Mouse (Mus musculus): ENCODE measurements around the gene 4930442H23Rik. TPM values are rescaled to one million over a fixed set of nuclear protein-coding genes. Genes with fewer than 3 reads are reported as not detected.
"Not testable (repeated sequence)": the region's sequence is repeated elsewhere in the genome, so short reads cannot be mapped to it uniquely, and the experiment has no call there.

4930442H23Rik gene
- total RNA-seq (2015; ENCODE audit: low replicate concordance), result not detected in 2 replicates
- total RNA-seq (2017; ENCODE audit: low replicate concordance), result not detected in 2 replicates

DNA sequence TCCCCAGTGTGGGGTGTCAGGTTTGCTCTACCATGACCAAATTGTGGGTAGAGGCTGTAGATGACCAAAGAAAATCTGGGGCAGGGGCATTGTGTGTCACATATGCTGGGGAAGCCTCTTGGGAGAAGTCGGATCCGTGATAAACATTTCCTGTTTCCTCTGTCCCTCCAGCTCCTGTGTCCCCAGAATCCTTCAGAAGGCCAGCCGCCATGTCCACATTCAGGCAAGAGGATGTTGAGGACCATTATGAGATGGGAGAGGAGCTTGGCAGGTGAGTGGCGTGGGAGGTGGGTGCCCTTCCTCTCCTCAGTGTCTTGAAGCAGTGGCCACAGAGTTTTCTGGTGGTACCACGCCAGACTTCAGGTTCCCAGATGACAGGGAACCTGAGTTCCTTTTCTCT lies at the start of gene 4930442H23Rik:
Gene 4930442H23Rik, minus strand, starts transcription at position 45 of the 400 bp plus-strand sequence.
- no peak for ATAC-seq (replicated peaks; ENCODE audit: low FRiP score, poor library complexity, severe bottlenecking)

DNA sequence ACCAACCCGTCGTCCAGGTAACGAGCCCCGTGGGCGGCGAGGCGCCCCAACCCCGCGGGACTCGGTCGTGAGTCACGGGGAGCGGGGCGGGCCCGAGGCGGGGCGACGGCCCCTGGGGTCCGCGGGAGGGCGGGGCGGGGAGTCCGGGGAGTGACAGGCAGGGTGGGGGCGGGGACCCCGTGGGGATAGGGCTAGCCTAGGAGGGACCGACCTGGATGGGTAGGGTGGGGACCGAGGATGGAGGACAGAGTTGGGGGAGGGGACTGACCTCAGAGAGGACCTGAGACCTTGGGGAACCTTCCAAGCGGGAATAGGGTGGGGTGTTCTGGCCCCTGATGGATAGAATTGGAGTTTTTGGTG lies 49.6 kb upstream of the 4930442H23Rik start:
- ATAC-seq (replicated peaks; ENCODE audit: low FRiP score, poor library complexity, severe bottlenecking), result no peak

DNA sequence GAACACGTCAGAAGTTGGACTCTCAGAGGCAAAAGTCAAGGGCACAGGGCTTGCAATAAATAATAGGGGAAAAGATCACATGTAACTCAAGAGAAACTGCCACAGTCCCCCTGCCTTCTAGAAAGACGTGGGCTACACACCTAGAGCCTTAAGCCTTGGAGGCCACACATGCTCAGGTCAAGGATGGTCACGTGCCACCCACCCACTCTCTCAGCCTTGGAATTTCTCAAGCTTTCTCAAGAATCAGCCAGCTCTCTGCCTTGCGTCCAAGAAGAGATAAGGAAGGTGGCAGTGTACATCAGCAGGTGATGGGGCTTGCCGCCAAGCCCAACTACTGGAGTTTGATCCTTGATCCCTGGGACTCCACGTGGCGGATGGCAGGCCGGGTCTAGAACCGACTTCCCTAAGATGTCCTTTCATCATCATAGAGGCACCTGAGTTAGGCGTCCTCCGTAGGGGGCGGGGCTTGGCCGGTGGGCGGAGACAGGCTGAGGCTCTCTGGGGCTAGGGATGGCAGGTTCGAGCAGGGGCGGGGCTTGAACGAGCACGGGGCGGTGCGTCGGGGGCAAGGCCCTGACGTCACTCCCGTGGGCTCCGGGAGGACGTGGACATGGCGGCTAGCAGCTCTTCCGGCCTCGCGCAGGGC lies 49.1 kb upstream of the 4930442H23Rik start, which contains the start of gene Zfr2:
Gene Zfr2, plus strand, starts transcription at position 576 of the 646 bp plus-strand sequence.
- ATAC-seq (replicated peaks; ENCODE audit: low FRiP score, poor library complexity, severe bottlenecking), result peak; percentile 64

DNA sequence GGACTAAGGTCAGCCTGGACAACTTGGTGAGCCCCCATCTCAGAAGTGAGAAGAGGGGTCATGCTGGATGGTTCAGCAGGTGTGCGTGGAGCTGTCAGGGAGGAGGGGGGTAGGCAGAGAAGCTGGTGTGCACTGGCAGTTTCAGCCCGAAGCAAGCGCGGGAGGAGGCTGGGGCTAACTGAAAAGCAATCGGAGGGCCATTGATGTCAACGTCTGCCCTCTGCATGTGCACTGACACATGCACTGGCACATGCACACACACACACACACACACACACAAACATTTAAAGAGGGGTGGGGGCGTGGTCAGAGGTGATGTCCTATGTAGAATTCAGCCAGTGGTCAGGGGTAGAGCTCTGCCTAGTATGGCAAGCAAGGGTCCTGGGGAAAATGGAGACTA lies 47.8 kb upstream of the 4930442H23Rik start:
- no peak for ATAC-seq (replicated peaks; ENCODE audit: low FRiP score, poor library complexity, severe bottlenecking)

DNA sequence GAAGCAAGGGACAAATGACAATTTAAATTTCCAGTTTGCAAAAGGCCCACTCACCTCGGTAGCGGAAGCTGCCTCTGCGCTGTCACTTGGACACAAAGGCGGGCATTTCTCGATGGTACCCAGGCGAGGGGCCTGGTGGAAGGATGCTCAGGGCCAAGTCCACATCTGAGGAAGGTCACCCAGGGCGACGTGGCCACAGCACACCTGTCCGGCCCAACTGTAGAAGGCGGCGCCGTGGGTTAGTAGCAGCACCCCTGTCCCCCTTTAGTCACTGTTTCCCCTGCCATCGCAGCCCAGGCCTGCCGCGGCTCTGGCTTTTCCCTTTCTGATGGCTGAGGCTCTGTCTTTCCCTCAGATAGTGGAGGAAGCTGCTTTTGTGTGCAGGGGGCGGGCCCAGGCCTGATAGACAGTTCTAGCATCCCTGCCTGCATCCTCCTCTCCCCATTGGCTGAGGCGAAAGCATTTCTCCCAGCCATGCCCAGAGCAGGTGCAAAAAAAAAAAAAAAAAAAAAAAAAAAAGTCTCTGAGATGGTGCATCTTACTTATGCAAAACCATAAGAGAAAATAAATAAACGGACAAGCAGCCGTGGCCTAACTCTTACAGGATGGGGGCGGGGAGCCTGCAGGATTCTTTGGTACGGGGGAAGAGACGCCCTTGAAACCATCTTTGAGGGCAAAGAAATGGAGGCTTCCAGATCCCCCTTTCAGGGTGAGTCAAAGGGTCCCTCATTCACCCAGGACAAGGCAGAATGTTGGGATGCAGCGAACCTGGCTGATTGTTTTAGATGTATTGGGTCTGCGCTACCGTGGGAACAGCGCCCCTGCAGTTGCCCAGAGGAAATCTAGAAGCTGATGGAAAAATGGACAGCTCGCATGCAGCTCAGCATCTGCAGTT lies 47.0 kb upstream of the 4930442H23Rik start, which contains the start of gene Atcay:
Gene Atcay, minus strand, starts transcription at position 396 of the 895 bp plus-strand sequence.
- no peak for ATAC-seq (replicated peaks; ENCODE audit: low FRiP score, poor library complexity, severe bottlenecking)

DNA sequence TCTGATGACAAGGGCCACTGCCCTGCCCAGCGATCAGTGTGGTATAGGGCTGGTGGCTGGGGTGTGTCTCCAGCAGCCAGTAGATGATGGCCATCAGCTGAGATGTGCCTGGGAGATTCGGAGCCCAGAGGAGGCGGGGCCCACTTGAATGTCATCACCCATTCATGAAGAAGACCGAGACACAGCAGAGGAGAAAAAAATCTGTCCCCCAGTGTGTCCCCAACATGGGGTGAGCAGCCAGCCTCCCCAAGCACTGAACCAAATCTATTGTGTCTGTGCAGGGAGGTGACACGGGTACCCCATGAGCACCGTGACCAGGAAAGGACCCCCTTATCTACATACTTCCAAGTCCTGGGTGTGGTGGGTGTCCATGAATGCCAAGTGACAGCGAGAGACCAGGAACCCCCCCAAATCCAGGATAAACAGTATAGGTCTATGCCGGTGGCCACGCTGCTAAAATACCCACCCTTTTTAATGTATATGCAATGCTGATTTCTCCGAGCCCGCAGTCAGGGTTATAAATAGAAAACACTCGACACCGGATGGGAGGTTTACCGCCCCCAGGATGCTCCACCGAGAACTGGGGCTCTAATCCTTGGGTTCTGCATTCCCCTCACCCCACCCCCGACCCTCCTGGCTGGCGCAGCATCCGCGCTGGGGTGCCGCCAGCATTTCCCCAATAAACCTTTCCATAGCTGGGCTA lies 46.2 kb upstream of the 4930442H23Rik start:
- ATAC-seq (replicated peaks; ENCODE audit: low FRiP score, poor library complexity, severe bottlenecking), result no peak

DNA sequence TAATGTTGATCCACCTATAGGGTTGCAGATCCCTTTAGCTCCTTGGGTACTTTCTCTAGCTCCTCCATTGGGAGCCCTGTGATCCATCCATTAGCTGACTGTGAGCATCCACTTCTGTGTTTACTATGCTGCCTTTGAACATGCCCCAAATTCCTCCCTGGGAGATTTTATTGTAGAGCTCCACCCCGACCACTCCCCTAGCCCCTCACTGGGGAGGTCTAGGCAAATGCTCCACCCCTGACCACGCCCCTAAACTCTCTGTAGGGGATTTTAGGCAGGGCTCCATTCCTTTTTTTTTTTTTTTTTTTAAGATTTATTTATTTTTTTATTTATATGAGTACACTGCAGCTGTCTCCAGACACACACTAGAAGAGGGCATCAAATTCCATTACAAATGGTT lies 40.1 kb upstream of the 4930442H23Rik start:
- not testable (repeated sequence) for ATAC-seq (replicated peaks; ENCODE audit: low FRiP score, poor library complexity, severe bottlenecking)

DNA sequence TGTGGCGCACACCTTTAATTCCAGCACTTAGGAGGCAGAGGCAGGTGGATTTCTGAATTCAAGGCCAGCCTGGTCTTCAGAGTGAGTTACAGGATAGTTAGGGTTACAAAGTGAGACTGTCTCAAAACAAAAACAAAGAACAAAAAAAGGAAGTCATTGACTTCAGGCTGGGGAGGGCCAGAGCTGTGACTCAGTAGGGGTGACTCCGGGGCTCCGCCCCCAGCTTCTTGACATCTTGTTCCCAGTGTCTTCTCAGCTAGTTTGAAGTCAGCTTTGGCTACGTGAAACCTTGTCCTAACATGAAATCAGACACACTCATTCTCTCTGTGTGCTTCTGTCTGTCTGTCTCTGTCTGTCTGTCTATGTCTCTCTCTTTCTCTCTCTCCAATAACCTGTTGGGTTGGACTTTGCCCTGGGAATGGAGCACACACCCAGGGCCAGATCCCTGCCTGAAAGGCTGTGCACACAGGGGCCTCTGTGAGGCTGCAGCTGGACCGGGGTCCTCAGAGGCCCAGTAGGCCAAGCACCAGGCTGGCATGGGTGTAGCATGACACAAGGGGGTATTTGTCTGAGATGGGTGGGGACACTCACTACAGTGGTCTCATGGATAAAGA lies 37.9 kb upstream of the 4930442H23Rik start:
- no peak for ATAC-seq (replicated peaks; ENCODE audit: low FRiP score, poor library complexity, severe bottlenecking)

DNA sequence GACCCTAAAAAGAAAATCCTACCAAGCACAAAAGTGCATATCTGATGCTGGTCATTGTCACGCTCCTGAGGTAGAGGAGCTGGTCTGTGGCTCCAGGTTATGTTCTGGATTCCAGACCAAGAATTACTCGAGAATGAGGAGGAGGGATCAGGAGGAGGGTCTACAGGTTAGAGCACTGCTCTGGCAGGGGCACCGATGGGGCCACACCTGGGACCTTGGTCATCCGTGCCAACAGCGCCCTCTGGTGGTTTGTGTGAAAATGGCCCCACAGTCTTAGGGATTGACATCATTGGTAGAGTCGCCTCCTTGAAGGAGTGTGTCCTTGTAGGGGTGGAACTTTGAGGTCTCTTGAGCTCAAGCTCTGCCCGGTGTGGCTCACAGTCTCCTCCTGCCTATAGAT lies 34.3 kb upstream of the 4930442H23Rik start:
- ATAC-seq (replicated peaks; ENCODE audit: low FRiP score, poor library complexity, severe bottlenecking), result peak; percentile 72

DNA sequence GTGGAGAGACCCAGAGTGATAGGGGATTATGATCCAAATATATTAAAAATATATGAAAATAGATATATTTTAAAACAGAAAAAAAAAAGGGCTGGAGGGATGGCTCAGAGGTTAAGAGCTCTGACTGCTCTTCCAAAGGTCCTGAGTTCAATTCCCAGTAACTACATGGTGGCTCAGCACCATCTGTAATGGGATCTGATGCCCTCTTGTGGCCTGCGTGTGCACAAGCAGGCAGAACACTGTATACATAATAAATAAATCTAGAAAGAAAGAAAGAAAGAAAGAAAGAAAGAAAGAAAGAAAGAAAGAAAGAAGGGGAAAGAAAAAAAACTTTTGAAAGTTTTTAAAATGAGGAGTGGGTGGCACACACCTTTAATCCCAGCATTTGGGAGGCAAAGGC lies 33.6 kb upstream of the 4930442H23Rik start:
- ATAC-seq (replicated peaks; ENCODE audit: low FRiP score, poor library complexity, severe bottlenecking), result not testable (repeated sequence)

DNA sequence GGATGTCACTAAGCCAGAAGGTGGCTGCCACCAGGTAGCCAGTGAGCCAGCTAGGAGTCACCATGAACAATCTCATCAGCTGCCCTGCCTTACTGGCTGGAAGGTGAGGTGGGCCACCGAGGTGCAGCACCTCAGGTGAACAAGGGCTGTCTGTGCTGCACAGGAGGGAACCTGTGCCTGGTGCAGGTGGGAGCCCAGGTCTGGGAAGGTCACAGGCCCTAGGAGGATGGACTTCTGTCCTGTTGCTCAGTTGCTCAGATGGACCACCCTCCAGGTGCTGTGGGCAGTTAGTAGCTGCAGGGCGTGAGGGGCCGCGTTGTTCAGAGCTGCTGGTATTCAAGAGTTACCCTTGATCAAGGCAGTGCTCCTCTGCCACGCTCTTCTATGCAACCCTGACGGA lies 33.2 kb upstream of the 4930442H23Rik start:
- ATAC-seq (replicated peaks; ENCODE audit: low FRiP score, poor library complexity, severe bottlenecking), result no peak

DNA sequence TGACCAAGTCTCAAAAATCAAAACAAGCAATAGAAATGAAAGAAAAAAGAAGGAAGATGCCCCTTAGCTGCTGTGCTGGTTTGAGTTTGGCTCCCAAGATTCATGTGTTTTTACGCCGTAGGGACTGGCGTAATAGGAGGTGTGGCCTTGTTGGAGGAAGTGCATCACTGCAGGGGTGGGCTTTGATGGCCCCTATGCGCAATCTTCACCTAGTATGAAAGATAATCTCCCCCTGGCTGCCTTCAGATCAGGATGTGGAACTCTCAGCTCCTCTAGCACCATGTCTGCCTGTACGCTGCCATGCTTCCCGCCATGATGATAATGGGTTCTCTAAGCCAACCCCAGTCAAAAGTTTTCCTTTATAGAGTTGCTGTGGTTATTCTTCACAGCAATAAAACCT lies 32.6 kb upstream of the 4930442H23Rik start:
- no peak for ATAC-seq (replicated peaks; ENCODE audit: low FRiP score, poor library complexity, severe bottlenecking)

DNA sequence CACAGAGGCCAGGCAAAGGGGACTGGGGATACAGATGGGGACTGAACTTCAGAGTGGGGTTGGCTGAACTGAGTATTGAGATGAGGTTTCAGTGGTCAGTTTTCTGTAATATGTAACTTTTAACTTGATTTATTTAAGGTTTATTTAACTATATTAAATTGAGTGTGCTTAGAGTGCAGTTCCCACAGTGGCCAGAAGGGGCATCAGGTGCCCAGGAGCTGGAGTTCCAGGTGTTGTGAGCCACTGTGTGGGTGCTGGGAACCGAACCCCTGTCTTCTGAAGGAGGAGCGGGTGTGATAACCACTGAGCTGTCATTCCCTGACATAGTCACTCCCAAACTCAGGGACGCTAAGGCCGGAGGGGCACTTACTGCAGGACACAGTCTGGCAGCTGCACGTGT lies 26.5 kb upstream of the 4930442H23Rik start:
- no peak for ATAC-seq (replicated peaks; ENCODE audit: low FRiP score, poor library complexity, severe bottlenecking)

DNA sequence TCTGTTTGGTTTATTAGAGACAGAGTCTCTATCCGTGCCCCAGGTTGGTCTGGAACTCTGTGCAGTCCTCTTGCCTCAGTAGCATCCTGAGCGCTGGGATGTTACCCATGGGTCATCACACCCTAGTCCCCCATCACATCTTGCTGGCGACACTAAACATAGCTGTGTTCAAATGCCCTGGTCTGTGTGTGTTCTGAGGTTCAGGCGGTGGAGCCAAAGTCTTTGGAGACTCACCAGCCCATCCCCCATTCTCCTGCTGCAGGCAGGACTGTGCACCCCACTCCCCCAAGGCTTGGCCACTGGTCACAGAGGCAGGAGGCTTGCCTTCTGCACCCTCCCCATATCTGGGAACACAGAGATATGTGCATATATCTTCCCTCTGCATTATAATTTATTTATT lies 20.5 kb upstream of the 4930442H23Rik start:
- ATAC-seq (replicated peaks; ENCODE audit: low FRiP score, poor library complexity, severe bottlenecking), result no peak

DNA sequence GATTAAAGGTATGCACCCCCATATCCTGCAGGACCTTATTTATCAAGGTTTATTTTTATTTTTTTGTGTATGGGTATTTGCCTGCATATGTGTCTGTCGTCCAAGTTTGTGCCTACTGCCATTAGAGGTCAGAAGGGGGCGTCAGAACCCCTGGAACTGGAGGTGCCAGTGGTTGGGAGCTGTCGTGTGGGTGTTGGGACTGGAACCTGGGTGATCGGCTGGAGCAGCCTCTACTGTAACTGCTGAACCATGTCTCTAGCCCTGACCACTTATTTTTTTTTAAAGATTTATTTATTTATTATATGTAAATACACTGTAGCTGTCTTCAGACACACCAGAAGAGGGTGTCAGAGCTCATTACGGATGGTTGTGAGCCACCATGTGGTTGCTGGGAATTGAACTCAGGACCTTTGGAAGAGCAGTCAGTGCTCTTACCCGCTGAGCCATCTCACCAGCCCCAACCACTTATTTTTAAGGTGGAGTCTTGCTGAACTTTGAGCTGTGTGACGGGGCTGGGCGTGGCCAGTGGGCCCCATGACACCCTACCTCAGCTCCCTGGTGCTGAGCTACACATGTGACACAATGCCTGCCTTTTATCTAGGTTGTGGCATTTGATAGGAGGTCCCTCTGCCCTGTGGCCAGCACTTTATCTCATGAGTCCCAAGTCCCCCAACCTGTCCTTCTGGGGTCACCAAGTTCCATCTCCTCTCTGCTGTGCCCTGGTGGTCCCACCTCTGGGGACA lies 19.5 kb upstream of the 4930442H23Rik start:
- ATAC-seq (replicated peaks; ENCODE audit: low FRiP score, poor library complexity, severe bottlenecking), result no peak

DNA sequence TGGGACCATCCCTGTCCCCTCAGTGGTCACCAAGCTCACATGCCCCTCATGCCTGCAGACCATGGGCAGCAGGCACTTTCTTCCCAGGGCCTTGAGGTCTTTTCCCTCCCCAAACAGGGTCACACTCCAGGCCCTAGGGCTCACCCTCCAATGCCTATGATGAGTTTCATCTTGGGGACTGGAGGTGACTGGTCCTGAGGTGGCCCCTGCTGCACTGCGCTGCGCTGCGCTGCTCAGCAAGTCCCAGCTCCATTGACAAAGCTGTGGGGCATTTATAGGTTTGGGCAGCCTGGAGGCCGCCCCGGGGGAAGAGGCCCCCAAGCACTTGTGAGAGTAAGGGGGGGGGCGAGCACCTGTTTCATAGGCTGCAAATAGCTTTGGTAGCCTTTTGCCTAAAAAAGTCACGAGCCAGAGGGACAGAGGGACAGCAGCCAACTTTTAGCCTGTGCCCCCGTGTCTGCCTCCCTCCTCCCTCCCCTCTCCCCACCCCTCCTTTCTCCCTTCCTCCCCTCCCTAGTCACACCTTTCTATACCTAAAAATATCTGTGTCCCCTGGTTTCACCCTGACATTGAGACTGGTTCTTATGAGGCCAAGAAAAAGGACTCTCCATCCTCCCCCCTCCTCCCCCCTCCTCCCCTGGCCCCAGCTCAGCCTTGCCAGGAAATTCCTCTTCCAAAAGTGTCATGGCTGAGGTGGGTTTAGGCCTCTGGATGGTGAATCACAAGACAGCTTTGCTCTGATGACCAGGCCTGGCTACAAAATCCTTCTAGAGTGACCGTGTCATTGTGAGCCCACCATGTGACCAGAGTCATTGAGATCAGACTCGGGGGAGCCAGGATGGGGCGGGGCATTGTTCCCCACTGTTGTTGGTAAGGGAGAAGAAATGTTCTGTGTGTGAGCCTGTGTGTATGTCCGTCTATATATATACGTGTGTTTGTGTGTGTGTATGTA lies 18.4 kb upstream of the 4930442H23Rik start, which contains the start of gene Nmrk2:
Gene Nmrk2, minus strand, starts transcription at position 245 of the 952 bp plus-strand sequence.
- ATAC-seq (replicated peaks; ENCODE audit: low FRiP score, poor library complexity, severe bottlenecking), result no peak

DNA sequence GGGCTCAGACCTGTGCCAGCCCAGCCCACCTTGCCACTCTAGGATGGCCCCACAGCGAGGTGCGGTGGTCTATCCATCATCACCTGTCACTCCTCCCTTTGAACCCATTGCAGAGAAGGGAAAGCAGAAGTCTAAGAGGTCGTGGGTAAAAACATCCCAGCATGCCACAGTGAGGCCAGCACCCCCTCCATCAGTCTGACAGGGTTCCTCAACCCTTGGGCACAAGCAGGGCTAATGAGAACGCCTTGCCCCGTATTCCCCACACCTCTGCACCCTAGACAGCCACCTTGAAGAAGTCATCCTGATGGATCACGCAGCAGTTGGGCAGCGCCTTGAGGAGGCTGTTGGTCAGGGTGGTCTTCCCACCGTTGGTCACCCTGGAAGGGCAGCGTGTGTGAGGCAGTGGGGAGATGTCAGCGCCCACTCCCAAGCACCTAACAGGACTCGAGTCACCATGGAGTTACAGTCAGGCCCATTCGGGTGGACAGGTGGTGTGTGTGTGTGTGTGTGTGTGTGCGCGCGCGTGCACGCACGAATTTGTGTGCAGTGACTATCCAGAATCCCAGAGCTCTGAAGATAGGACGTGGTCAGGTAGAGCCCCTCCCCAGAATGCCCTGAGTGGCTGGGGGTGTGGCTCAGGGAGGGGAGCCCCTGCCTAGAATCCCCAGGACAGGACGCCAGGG lies 17.1 kb upstream of the 4930442H23Rik start:
- no peak for ATAC-seq (replicated peaks; ENCODE audit: low FRiP score, poor library complexity, severe bottlenecking)

All from erythroblast, adult 5-6 weeks (primary cell).